Mouse (Mus musculus) neural tube, embryonic 13.5 days (tissue): ENCODE results near the gene Sox14. TPM values are rescaled to one million over a fixed set of nuclear protein-coding genes. Genes with fewer than 3 reads are reported as not detected.

Source experiments
- ATAC-seq: fragments of 200-750 bp; cut with Nextera tagmentation; 2 replicates; pipeline ENCODE4 v1.8.0; 2017; ENCODE audit warnings: low read depth, mild to moderate bottlenecking, moderate TSS enrichment, moderate library complexity
- H3K27ac ChIP-seq: fragments of 300-500 bp; sonication (generic); replicated peaks from 2 replicates; pipeline ENCODE4 v1.5.1; 2015; ENCODE audit warnings: moderate library complexity, mild to moderate bottlenecking, inconsistent platforms
- H3K27me3 ChIP-seq: fragments of 300-500 bp; sonication (generic); 2 replicates; pipeline ENCODE4 v1.6.1; 2015; ENCODE audit warnings: mild to moderate bottlenecking, inconsistent platforms
- H3K36me3 ChIP-seq: fragments of 300-500 bp; sonication (generic); 2 replicates; pipeline ENCODE4 v1.6.1; 2015; ENCODE audit warnings: mild to moderate bottlenecking, inconsistent platforms
- H3K4me1 ChIP-seq: fragments of 300-500 bp; sonication (generic); replicated peaks from 2 replicates; pipeline ENCODE4 v1.6.1; 2015; ENCODE audit warnings: inconsistent platforms
- H3K4me2 ChIP-seq: fragments of 300-500 bp; sonication (generic); 2 replicates; pipeline ENCODE4 v1.6.1; 2015; ENCODE audit warnings: inconsistent platforms, mild to moderate bottlenecking, moderate library complexity
- H3K4me3 ChIP-seq: fragments of 300-500 bp; sonication (generic); 2 replicates; pipeline ENCODE4 v1.5.1; 2015; ENCODE audit warnings: mild to moderate bottlenecking, inconsistent platforms
- H3K9ac ChIP-seq: fragments of 300-500 bp; sonication (generic); 2 replicates; pipeline ENCODE4 v1.6.1; 2015; ENCODE audit warnings: moderate library complexity, mild to moderate bottlenecking, inconsistent platforms
- H3K9me3 ChIP-seq: fragments of 300-500 bp; sonication (generic); 2 replicates; pipeline ENCODE4 v1.6.1; 2016; ENCODE audit warnings: inconsistent platforms
- WGBS: fragments of 180-500 bp; shearing (Covaris S2); methylation state at CpG from one replicate; pipeline ENCODE4 v1.1.7; 2015; 5-methylcytosine and 5-hydroxymethylcytosine counted together
- polyA plus RNA-seq: library from polyadenylated mRNA; unstranded; fragments of >200 nt; fragmentation: Nextera tagmentation; extraction: Ambion mirVana; gene quantifications from 2 replicates; pipeline ENCODE4 v1.2.1, GENCODE M21; 2015

The Sox14 gene
- polyA plus RNA-seq, 1 experiment from 2014 or later: 11.3 TPM

GRCm38 (mm10) chr9:99838877-99839276 lies 37.1 kb downstream of the Sox14 start:
- H3K9ac ChIP-seq: no peak overlapping the region
- no peak overlapping the region for H3K4me3 ChIP-seq
- H3K27ac ChIP-seq: no peak overlapping the region
- no peaks in the 10 kb centered on the region for H3K36me3 ChIP-seq
- H3K9me3 ChIP-seq: no peaks in the 10 kb centered on the region
- no peak for ATAC-seq
- H3K27me3 ChIP-seq: no peaks in the 10 kb centered on the region
- WGBS: 80% methylated on average over 7 of the region's 7 CpGs
- peaks cover 13% of the 10 kb centered on the region for H3K4me1 ChIP-seq
- H3K4me2 ChIP-seq: no peak overlapping the region

GRCm38 (mm10) chr9:99836707-99837106 lies 39.3 kb downstream of the Sox14 start:
- no peaks in the 10 kb centered on the region; the same call in 1 of the 2 replicates for H3K27me3 ChIP-seq
- H3K9me3 ChIP-seq: no peaks in the 10 kb centered on the region
- H3K9ac ChIP-seq: no peak overlapping the region
- no peak overlapping the region for H3K4me2 ChIP-seq
- H3K27ac ChIP-seq: no peak overlapping the region
- WGBS: 92% methylated on average over 12 of the region's 12 CpGs
- H3K4me3 ChIP-seq: no peak overlapping the region
- H3K36me3 ChIP-seq: no peaks in the 10 kb centered on the region
- H3K4me1 ChIP-seq: peaks cover 13% of the 10 kb centered on the region
- no peak for ATAC-seq

- H3K4me2 ChIP-seq: no peak overlapping the region
- WGBS: 21% methylated on average over 11 of the region's 11 CpGs
These were observed 40.1 kb downstream of the Sox14 start for GRCm38 (mm10) chr9:99835624-99836430.

More at GRCm38 (mm10) chr9:99835624-99836430, 40.1 kb downstream of the Sox14 start:
- Histone ChIP-seq H3K4me3 (no peak overlapping the region), H3K4me1 (peaks cover 13% of the 10 kb centered on the region), H3K9ac (no peak overlapping the region), H3K27me3 (no peaks in the 10 kb centered on the region; the same call in 1 of the 2 replicates), H3K9me3 (no peaks in the 10 kb centered on the region), H3K27ac (peak overlapping the region; percentile 15; the same call in 1 of the 2 replicates), H3K36me3 (no peaks in the 10 kb centered on the region)
- peak; percentile 84 for ATAC-seq

Other genes with a start within 250 kb of the Sox14 start
- 5.6 and 7.8 TPM in 2 replicates for gene Dzip1l, start 246.7 kb downstream of the Sox14 start, polyA plus RNA-seq
- 0.84 and 1.9 TPM in 2 replicates for gene Cldn18, start 158.9 kb downstream of the Sox14 start, polyA plus RNA-seq